In the genomic region with DNA sequence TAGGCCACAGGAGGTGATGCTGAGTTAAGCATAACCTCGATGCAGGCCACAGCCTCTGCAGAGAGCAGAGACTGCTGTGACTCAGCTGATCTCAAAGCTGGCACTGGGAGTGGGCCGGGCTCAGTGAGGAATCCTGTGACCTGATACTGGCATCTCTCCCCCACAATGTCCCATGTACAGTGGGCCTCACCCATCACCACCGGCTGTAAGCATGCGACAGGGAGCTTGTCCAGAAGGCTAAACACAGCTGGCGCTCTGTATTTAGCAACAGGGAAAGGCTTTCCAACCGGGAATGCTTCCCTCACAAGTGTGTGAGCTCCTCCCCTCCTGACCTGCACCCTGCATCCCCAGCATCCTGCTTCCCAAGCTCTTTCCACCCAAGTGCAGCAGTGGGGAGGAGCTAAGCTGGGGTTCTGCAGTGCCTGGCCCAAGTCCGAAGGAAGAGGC, we compare ENCODE assay signal across 10 mouse cellular contexts. TPM values are rescaled to one million over a fixed set of nuclear protein-coding genes. Genes with fewer than 3 reads are reported as not detected.
DNase-seq lines count a peak whose midpoint lies in the region; ATAC-seq lines count a peak whose summit lies in the region.
"Had no signal": no experiment of that assay in that cellular context is flagged by ENCODE, and none has a peak within 500 bp of the region (broad histone marks: within the 10 kb centered on the region; RNA-seq: fewer than 3 reads in every experiment).

No protein-coding gene starts in this region.

- no peak overlapping the region for H3K27ac ChIP-seq in intestine, embryonic 14.5 days (ENCODE audit: low read depth)
- H3K27ac ChIP-seq: neural tube, embryonic 13.5 days had no signal

- H3K4me2 ChIP-seq in intestine, embryonic 14.5 days (ENCODE audit: low read length), result no peak overlapping the region
- H3K4me2 ChIP-seq: neural tube, embryonic 13.5 days had no signal

- ATAC-seq in intestine, embryonic 14.5 days (replicated peaks; ENCODE audit: low FRiP score, low TSS enrichment, low read depth), result 0 out of 2 replicates have a peak, but pooled peaks have one; percentile 53
- ATAC-seq in cerebellum, adult (ENCODE audit: insufficient number of reproducible peaks, low FRiP score, low TSS enrichment), result no peak

- H3K9ac ChIP-seq in intestine, embryonic 14.5 days (ENCODE audit: low read length), result no peak overlapping the region
- H3K9ac ChIP-seq: neural tube, embryonic 13.5 days had no signal

- no peaks in the 10 kb centered on the region for H3K4me1 ChIP-seq in intestine, embryonic 14.5 days (replicated peaks; ENCODE audit: control insufficient read depth, insufficient read depth, low read length)

- H3K9me3 ChIP-seq in intestine, embryonic 14.5 days (ENCODE audit: control insufficient read depth, low read length), result no peaks in the 10 kb centered on the region
- H3K9me3 ChIP-seq: neural tube, embryonic 13.5 days had no signal

- H3K27me3 ChIP-seq in intestine, embryonic 14.5 days (replicated peaks; ENCODE audit: control insufficient read depth, insufficient read depth, low read length), result no peaks in the 10 kb centered on the region
- H3K27me3 ChIP-seq: CH12.LX; neural tube, embryonic 13.5 days had no signal

- 34% methylated on average over 7 of the region's 7 CpGs for WGBS in intestine, embryonic 14.5 days

- no peak overlapping the region for H3K4me3 ChIP-seq in intestine, embryonic 14.5 days (ENCODE audit: low read depth, low read length)
- H3K4me3 ChIP-seq: neural tube, embryonic 13.5 days had no signal

- no peaks in the 10 kb centered on the region; the same call in 1 of the 2 replicates for H3K36me3 ChIP-seq in intestine, embryonic 14.5 days (ENCODE audit: control insufficient read depth, insufficient read depth, low read length)

- peak; percentile 24 to 26 for DNase-seq in cerebellum, postnatal 36 days
- DNase-seq in cerebellum, adult 9-10 months, result no peak
- peak; percentile 59 for DNase-seq in right cerebral cortex, adult 18-20 months
- DNase-seq in right cerebral cortex, postnatal 4 days, result no peak
- no peak for DNase-seq in intestine, embryonic 14.5 days (ENCODE audit: low spot score)
- peak; percentile 82 for DNase-seq in lung, postnatal 10 days
- DNase-seq in thymus, postnatal 4 days, result no peak

RNA-seq across cellular contexts. Expression of a gene that starts 23.2 kb away (rescaled TPM):
- polyA plus RNA-seq in intestine, embryonic 14.5 days (2014; fragmentation: Nextera tagmentation; extraction: Ambion mirVana), result 79.6 and 82.7 TPM in 2 replicates

RNA-seq across cellular contexts. Expression of a gene that starts 52.5 kb away (rescaled TPM):
- polyA plus RNA-seq in intestine, embryonic 14.5 days (2014; fragmentation: Nextera tagmentation; extraction: Ambion mirVana), result 31.5 and 35.2 TPM in 2 replicates

Comparison
In these comparisons a context has a peak if more than half of its experiments do, and no peak if none do; other contexts are left out.
1. DNase-seq: peak in cerebellum, postnatal 36 days (2 of 2), right cerebral cortex, adult 18-20 months (single experiment) and lung, postnatal 10 days (single experiment); none in cerebellum, adult 9-10 months (single experiment), right cerebral cortex, postnatal 4 days (single experiment), intestine, embryonic 14.5 days (single experiment) and thymus, postnatal 4 days (single experiment).